Mouse (Mus musculus) B cell, adult 2 months (primary cell): ENCODE measurements around the gene St8sia1.
A peak's percentile ranks its signal among the peaks of the same experiment; 100 is the strongest.

ENCODE experiments used
- DNase-seq, 2 experiments: peaks; one replicate each; pipeline ENCODE4 v3.0.0; 2022

The St8sia1 gene

GRCm38 (mm10) chr6:142979665-142980660 lies 15.7 kb upstream of the St8sia1 start:
- DNase-seq = no peak

- no peak for DNase-seq
Measured at GRCm38 (mm10) chr6:142977221-142977620, 13.0 kb upstream of the St8sia1 start.

- no peak for DNase-seq
Measured at GRCm38 (mm10) chr6:142973289-142973688, 9.0 kb upstream of the St8sia1 start.

- no peak for DNase-seq
Measured at GRCm38 (mm10) chr6:142972205-142972604, 8.0 kb upstream of the St8sia1 start.

- DNase-seq = no peak
Measured at GRCm38 (mm10) chr6:142967407-142967806, 3.2 kb upstream of the St8sia1 start.

DNA sequence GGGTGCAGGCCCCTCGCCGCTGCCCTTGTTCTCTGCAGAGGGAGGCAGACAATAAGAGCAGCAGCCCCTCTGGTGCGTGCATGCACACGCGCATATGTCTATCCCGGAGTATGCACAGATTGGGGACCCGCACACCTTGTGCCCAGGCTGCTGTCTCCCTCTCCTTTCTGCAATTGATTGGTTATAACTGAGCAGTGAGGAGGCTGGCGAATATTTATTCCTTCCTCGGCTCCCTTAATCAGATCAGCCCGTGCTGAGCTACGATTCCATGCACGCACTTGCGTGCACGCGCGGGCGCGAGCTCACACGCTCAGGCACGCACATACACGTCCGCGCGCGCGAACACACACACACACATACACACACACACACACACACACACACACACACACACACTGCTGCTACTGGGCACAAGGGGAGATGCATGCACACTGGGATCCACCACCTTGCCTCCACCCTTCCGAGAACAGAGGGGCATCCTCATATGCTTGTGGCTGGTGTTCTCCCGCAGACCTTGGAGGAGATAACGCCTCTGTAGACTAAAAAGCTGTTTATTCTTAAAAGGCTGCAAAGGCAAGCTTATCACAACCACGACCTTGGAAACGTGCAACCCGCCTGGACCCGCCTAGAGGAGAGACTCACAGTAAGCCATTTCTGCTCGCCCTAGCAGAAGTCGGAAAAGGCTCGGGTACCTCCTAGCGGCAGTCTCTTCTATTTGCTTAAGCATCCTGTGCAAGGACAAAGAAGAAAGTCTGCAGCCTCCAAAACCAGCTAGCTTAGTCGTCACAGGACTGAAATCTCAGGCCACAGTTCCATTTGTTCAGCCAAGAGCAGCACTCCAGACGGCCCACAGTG lies 506 bp upstream of the St8sia1 start:
- peak; percentile 16 to 17 for DNase-seq

DNA sequence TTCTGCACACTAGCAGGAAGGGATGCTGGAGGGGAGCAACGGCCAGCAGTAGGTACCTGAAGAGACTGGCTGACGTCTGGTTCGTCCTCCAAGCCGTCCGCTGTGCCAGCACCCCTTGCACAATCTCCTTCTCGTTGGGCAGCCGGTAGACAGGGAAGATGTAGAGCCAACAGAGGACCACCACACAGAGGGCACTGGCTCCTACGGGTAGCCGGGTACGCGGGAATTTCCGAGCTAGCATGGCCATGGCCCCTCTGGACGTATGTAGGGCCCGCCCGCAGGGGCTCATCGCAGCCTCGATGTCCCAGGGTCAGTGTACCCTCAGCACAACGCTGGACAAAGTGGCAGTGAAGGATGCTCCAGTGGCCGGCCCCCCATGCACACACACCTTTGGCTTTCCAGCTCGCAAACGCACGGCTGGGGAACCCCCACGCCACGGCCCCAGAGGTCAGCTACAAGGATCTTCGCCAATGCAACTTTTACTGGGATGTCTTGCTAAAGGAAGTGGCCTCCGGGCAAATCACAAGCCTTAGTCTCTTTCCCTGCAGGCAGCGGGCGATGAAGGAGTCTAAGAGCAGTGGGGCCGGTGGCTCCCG lies 674 bp downstream of the St8sia1 start:
- no peak for DNase-seq

GRCm38 (mm10) chr6:142962881-142963280 lies 1.4 kb downstream of the St8sia1 start:
- DNase-seq = no peak

DNA sequence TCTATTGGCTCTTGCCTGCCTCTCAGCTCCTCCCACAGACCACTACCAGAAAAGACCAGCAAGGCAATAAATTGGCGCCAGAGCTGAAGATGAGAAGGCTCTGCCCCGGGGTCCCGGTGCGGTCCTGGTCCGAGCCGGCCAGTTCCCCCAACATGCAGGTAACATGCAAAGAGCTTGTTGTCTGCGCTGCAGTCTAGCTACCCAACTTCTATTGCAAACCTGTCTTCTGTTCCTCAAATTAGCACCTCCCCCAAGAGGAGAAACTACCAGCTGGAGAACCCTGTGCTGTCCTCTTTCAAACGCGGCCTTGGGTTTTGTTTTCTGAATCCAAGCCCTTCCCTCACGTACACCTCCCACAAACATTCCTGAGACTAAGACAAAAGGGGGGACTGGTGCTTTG lies 1.8 kb downstream of the St8sia1 start:
- no peak for DNase-seq

GRCm38 (mm10) chr6:142961721-142962455 lies 2.4 kb downstream of the St8sia1 start:
- DNase-seq = no peak

- DNase-seq = no peak
Measured at GRCm38 (mm10) chr6:142956556-142956955, 7.7 kb downstream of the St8sia1 start.

GRCm38 (mm10) chr6:142955281-142955680 lies 9.0 kb downstream of the St8sia1 start:
- DNase-seq = no peak

DNA sequence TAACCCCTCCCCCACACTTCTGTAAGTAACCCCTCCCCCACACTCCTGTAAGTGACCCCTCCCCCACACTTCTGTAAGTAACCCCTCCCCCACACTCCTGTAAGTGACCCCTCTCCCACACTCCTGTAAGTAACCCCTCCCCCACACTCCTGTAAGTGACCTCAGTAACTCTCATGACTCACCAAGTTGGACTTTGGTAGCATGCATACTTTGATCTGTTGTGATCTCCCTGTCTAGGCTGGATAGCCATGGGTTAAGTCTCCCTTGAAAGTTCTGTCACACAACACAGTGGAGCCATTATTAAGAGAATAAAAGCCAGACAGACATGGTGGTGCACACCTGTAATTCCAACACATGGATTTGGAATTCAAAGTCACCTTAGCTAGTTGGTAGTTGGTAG lies 11.1 kb downstream of the St8sia1 start:
- no peak for DNase-seq

DNA sequence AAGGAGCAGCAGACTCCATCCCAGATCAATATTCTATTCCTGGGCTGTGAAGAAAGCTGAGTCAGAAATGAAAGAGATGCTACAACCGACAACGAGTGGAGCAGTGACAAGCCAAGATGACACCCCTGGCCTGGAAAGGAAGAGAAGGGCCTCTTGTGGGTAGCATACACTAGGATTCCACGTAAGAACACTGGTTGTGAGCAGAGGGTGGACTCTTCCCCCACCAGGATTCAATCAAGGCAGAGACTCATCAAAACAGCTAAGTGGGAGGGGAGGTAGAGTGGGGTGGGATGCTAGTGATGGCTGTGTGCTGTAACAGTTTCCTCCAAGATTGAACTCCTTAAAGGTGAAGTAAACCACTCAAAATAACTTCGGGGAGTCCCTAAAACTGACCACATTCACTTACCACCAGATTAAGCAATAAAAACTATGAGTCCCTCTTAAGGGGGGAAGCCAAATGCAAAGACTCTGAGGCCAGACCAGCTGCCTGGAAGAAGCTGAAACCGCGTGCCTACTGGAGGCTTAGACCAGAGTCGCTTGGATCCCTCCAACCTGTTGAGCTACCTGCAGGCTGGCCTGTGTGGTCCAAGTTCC lies 11.8 kb downstream of the St8sia1 start:
- no peak for DNase-seq

DNA sequence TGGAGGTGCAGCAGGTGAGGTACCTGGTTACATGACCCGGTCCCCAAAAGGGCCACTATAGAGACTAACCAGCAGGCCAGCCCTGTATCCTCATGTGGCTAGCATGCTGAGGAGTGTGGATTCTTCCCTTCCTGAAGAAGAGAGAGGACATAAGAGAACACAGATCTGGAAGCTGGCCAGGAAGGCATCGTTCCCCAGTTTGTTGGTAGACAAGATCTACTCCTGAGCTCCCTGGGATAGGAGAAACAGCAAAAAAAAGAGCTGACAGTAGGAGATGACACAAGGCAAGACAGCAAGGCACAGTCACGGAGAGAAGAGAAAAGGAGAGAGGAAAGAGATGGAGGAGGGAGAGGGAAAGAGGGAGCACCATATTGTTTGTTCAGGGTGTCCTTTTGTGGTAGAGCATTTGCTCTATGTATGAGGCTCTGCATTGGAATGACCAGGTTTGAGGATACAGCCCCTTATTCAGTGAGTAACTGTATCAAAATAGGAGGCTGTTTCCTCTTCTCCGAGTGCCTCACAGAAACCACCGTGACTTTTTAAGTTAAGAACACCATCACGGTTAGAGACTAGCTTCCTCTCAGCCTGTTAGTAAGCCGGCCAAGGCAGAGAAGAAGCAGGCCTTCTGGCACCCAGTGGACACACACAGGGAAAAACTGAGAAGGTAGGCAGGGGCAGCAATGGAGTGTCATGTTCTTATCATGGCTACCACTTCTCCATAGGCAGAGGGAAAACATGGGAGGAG lies 12.5 kb downstream of the St8sia1 start:
- no peak for DNase-seq

- DNase-seq = no peak
Measured at GRCm38 (mm10) chr6:142950354-142950753, 13.9 kb downstream of the St8sia1 start.

DNA sequence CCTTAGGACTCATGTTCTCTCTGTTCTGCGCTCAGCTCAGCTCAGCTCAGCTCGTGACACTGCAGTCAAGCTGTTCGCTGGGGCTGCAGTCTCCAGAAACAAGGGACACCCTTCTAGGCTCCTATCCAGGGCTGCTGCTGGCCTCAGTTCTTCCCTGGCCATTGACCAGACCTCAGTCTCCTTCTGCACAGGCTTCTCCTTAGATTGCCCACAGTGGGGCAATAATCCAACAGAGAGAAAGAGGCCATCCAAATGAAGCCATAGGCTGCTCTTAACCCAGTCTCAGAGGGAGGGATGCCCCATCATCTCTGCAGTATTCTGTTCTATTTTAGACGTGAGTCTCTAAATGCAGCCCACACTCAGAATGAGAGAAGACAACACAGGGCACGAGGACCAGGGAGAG lies 15.3 kb downstream of the St8sia1 start:
- no peak for DNase-seq

DNA sequence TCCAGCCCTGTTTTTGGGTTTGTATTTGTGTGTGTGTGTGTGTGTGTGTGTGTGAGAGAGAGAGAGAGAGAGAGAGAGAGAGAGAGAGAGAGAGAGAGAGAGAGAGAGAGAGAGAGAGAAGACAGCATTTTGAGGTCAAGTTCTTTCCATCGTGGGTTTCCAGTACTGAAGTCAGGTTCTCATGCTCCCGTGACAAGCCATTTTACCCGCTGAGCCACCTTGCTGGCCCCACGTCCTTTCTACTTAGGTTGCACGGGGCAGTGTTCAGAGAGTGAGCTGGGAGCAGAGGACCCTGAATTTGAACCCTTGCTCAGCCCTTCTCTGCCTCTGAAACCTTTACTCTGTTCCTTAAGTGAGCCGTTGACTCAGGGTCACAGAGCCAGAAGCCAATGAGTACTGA lies 17.2 kb downstream of the St8sia1 start:
- DNase-seq = no peak

DNA sequence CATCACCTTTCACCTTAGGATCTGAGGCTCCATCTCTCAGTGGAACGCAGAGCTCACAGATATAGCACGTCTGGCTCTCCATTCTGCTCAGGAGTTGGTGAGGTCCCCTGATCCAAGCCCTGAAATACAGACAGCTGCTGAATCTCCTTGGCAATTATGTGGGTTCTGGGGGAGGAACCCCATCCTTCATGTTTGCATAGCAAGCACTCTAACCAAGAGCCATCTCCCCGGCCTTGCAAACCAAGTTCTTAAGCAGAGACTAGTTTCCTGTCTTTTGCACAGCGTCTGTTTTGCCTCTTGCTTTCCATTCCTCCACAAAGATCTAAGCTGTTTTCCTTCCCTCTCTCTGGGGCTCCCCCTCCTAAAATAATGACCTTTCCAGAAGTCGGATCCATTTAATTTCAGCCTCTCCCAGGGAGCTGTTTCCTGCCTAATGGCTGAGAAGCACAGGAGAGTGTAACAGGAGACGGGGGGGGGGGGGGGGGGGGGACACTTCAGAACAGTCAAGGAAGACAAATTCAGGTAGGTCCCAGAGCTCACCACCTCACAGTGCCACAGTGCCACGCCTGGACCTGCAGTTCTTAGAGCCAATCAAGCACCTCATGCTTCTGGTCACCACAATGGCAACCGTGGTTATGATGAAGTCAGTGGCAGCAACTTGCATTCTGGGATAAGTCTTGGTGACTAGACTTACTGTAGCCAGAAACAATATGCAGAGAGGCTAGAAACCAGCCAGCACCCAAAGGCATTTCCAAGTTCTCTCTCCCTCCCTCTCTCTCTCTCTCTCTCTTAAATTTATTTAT lies 18.0 kb downstream of the St8sia1 start:
- no peak for DNase-seq

- DNase-seq = no peak
Measured at GRCm38 (mm10) chr6:142945461-142945860, 18.8 kb downstream of the St8sia1 start.
